9 mouse cellular contexts compared by ENCODE assay signal in the genomic region with DNA sequence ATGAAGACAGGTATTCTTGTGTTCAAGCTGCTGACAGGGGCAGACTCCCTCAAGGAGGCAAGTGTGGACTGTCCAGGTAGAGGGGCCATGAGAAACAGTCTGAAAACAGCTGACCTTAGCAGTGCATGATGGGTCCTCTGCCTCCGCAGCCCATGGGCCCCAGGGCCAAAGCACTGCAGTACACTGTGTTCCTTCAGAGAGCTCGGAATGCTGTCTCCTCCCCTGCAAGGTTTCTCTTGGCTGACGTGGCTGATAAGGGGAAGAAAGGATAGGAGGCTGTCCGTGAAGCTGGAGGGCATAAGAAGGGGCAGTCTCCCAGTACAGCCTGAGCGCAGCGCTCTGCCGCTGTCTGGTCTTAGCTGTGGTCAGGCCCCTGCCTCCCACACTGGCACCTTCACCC. TPM values are rescaled to one million over a fixed set of nuclear protein-coding genes. Genes with fewer than 3 reads are reported as not detected.
DNase-seq lines count a peak whose midpoint lies in the region; ATAC-seq and TF ChIP-seq lines count a peak whose summit lies in the region.
"Had no signal": no experiment of that assay in that cellular context is flagged by ENCODE, and none has a peak within 500 bp of the region (broad histone marks: within the 10 kb centered on the region; RNA-seq: fewer than 3 reads in every experiment).

No protein-coding gene starts in this region.

- no peaks in the 10 kb centered on the region for H3K27me3 ChIP-seq in neural tube, embryonic 11.5 days (ENCODE audit: control insufficient read depth, insufficient read depth, low read length)
- no peaks in the 10 kb centered on the region for H3K27me3 ChIP-seq in heart, embryonic 15.5 days
- H3K27me3 ChIP-seq in kidney, postnatal 0 days (ENCODE audit: insufficient read depth, low read length) = no peaks in the 10 kb centered on the region
- H3K27me3 ChIP-seq in midbrain, embryonic 15.5 days (replicated peaks) = no peaks in the 10 kb centered on the region
- H3K27me3 ChIP-seq: embryonic facial prominence, embryonic 15.5 days had no signal

- H3K4me1 ChIP-seq in neural tube, embryonic 11.5 days (ENCODE audit: control insufficient read depth, insufficient read depth, low read length) = peaks cover 33% of the 10 kb centered on the region
- H3K4me1 ChIP-seq in heart, embryonic 15.5 days (replicated peaks) = peaks cover 65% of the 10 kb centered on the region
- H3K4me1 ChIP-seq in kidney, postnatal 0 days (replicated peaks; ENCODE audit: insufficient read depth, low read length) = peaks cover 47% of the 10 kb centered on the region
- peaks cover 51% of the 10 kb centered on the region for H3K4me1 ChIP-seq in midbrain, embryonic 15.5 days

- no peak for TF ChIP-seq CTCF in kidney, postnatal 0 days (IDR thresholded peaks at IDR 0.05; ENCODE audit: low read depth)

- no peak overlapping the region for H3K4me2 ChIP-seq in neural tube, embryonic 11.5 days (ENCODE audit: low read depth)
- no peak overlapping the region for H3K4me2 ChIP-seq in heart, embryonic 15.5 days
- no peak overlapping the region for H3K4me2 ChIP-seq in kidney, postnatal 0 days (ENCODE audit: low read length)
- no peak overlapping the region for H3K4me2 ChIP-seq in midbrain, embryonic 15.5 days
- H3K4me2 ChIP-seq: embryonic facial prominence, embryonic 15.5 days had no signal

- no peak overlapping the region for H3K9ac ChIP-seq in neural tube, embryonic 11.5 days (ENCODE audit: low read length)
- H3K9ac ChIP-seq in heart, embryonic 15.5 days = no peak overlapping the region
- H3K9ac ChIP-seq in kidney, postnatal 0 days (ENCODE audit: low read depth, low read length) = no peak overlapping the region
- H3K9ac ChIP-seq in midbrain, embryonic 15.5 days = 0 out of 2 replicates have a peak overlapping the region, but pooled peaks have one; percentile 4
- H3K9ac ChIP-seq: embryonic facial prominence, embryonic 15.5 days had no signal

- no peaks in the 10 kb centered on the region; the same call in 1 of the 2 replicates for H3K36me3 ChIP-seq in neural tube, embryonic 11.5 days (ENCODE audit: control insufficient read depth, insufficient read depth, low read length)
- no peaks in the 10 kb centered on the region for H3K36me3 ChIP-seq in heart, embryonic 15.5 days
- H3K36me3 ChIP-seq in kidney, postnatal 0 days (ENCODE audit: insufficient read depth, low read length) = no peaks in the 10 kb centered on the region
- no peaks in the 10 kb centered on the region for H3K36me3 ChIP-seq in midbrain, embryonic 15.5 days (replicated peaks)
- H3K36me3 ChIP-seq: embryonic facial prominence, embryonic 15.5 days had no signal

- peak overlapping the region; percentile 31; the same call in 1 of the 2 replicates for H3K27ac ChIP-seq in neural tube, embryonic 11.5 days (ENCODE audit: low read depth, low read length)
- peak overlapping the region; percentile 67 for H3K27ac ChIP-seq in heart, embryonic 15.5 days
- peak overlapping the region; percentile 70 for H3K27ac ChIP-seq in kidney, postnatal 0 days
- H3K27ac ChIP-seq in midbrain, embryonic 15.5 days = peak overlapping the region; percentile 74
- H3K27ac ChIP-seq: embryonic facial prominence, embryonic 15.5 days had no signal

- no peaks in the 10 kb centered on the region for H3K9me3 ChIP-seq in neural tube, embryonic 11.5 days (ENCODE audit: control insufficient read depth, low read length)
- H3K9me3 ChIP-seq in heart, embryonic 15.5 days (replicated peaks) = no peaks in the 10 kb centered on the region
- no peaks in the 10 kb centered on the region for H3K9me3 ChIP-seq in kidney, postnatal 0 days (replicated peaks; ENCODE audit: low read length)
- H3K9me3 ChIP-seq in midbrain, embryonic 15.5 days = no peaks in the 10 kb centered on the region
- H3K9me3 ChIP-seq: embryonic facial prominence, embryonic 15.5 days had no signal

- DNase-seq in neural tube, embryonic 11.5 days (ENCODE audit: low spot score) = no peak
- no peak for DNase-seq in neural tube, embryonic 10.5 days (ENCODE audit: extremely low spot score, low spot score)
- DNase-seq in kidney, postnatal 0 days (ENCODE audit: low spot score) = no peak
- no peak for DNase-seq in cerebellum, adult 18-20 months
- no peak for DNase-seq in adipocyte (ENCODE audit: low spot score)

- WGBS in neural tube, embryonic 11.5 days = 77% methylated on average over 7 of the region's 7 CpGs
- 22% methylated on average over 7 of the region's 7 CpGs for WGBS in heart, embryonic 15.5 days
- WGBS in kidney, postnatal 0 days = 24% methylated on average over 7 of the region's 7 CpGs
- 42% methylated on average over 7 of the region's 7 CpGs for WGBS in midbrain, embryonic 15.5 days

- no peak overlapping the region for H3K4me3 ChIP-seq in neural tube, embryonic 11.5 days (ENCODE audit: low read depth, low read length)
- H3K4me3 ChIP-seq in heart, embryonic 15.5 days = no peak overlapping the region
- H3K4me3 ChIP-seq in kidney, postnatal 0 days (replicated peaks; ENCODE audit: low read depth, low read length) = no peak overlapping the region
- no peak overlapping the region for H3K4me3 ChIP-seq in midbrain, embryonic 15.5 days
- H3K4me3 ChIP-seq: embryonic facial prominence, embryonic 15.5 days had no signal

- ATAC-seq in neural tube, embryonic 11.5 days (ENCODE audit: insufficient read depth, low FRiP score, low TSS enrichment) = no peak
- peak; percentile 56; the same call in 1 of the 2 replicates for ATAC-seq in heart, embryonic 15.5 days (replicated peaks; ENCODE audit: insufficient number of reproducible peaks, insufficient read depth, low FRiP score, low read depth)
- peak; percentile 90 for ATAC-seq in kidney, postnatal 0 days (replicated peaks; ENCODE audit: low FRiP score, low read depth)
- peak; percentile 27; the same call in 1 of the 2 replicates for ATAC-seq in midbrain, embryonic 15.5 days (replicated peaks)
- no peak for ATAC-seq in granulocyte monocyte progenitor cell, adult 5-6 weeks (replicated peaks; ENCODE audit: poor library complexity, severe bottlenecking)

RNA-seq across cellular contexts. Expression of a gene that starts 54.9 kb away (rescaled TPM):
- polyA plus RNA-seq in neural tube, embryonic 11.5 days (2014; fragmentation: Nextera tagmentation; extraction: Ambion mirVana) = 9.4 TPM in 2 replicates
- 8.6 and 13.7 TPM in 2 replicates for polyA plus RNA-seq in heart, embryonic 15.5 days (2015; fragmentation: Nextera tagmentation; extraction: Ambion mirVana)
- polyA plus RNA-seq in kidney, postnatal 0 days (2015; fragmentation: Nextera tagmentation; extraction: Ambion mirVana) = 15.0 TPM in 2 replicates
- 5.9 and 7.0 TPM in 2 replicates for polyA plus RNA-seq in midbrain, embryonic 15.5 days (2015; fragmentation: Nextera tagmentation; extraction: Ambion mirVana)
- total RNA-seq in granulocyte monocyte progenitor cell, adult 5-6 weeks (2014; fragmentation: Nextera tagmentation) = 2.5 and 9.6 TPM in 2 replicates
- total RNA-seq in granulocyte monocyte progenitor cell, adult 5-6 weeks (2017) = 2.9 and 8.5 TPM in 2 replicates

Comparison
In these comparisons a context has a peak if more than half of its experiments do, and no peak if none do; other contexts are left out.
1. ATAC-seq: peak in heart, embryonic 15.5 days (single experiment), kidney, postnatal 0 days (single experiment) and midbrain, embryonic 15.5 days (single experiment); none in neural tube, embryonic 11.5 days (single experiment) and granulocyte monocyte progenitor cell, adult 5-6 weeks (single experiment).
2. Peak in every context shown above with its lines, with median percentiles within 50 percentile points of each other: H3K27ac ChIP-seq.